Mouse (Mus musculus) gastrocnemius, postnatal 4 days (tissue): ENCODE measurements at regions not wholly inside any gene's neighbourhood (a gene's known extent, or its start where the extent isn't known, plus 50 kb on each side); places are given as distances from the start of the nearest gene placed in this dataset.

Source experiments
- DNase-seq, 2 experiments: peaks; one replicate each; pipeline ENCODE4 v3.0.0; 2021 to 2022; ENCODE audit warnings: low spot score in 2 of 2, mixed read lengths in 2 of 2

DNA sequence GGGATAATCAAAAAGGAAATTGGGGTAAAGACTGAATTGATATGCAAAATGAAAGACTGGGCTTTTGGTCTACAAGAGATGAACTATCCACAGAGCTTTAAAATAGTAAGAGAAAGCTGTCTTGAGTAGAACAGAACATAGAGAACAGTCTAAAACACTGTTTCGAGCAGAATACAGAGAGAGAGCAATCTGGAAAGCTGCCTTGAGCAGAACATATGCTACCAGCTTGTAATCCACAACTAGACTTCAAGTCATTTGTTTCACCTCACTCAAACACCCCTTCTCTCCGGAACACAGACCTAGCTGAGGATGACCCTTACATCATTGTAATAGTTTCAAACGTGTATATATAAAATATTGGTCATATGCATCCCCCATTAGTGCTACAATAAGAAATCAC, 538.7 kb downstream of the Galc start:
- DNase-seq: no peak

DNA sequence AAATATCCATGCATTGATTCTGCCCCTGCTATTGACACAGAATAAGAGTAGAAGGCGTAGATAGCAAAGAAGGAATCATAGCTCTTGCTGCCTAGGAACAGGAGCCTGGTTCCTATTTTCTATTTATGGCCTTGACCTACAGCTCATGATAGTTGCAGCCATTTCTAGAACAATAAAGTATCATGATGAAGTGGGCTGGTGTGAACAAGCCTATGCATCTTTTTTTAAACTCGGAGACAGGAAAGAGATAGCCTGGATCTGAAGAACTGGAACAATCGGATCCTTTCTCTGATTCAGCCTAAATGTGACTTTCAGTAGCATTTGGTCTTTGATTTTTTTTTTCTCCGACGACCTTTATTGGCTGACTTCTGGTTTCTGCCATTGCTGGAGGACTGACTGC, 541.4 kb downstream of the Galc start:
- DNase-seq: no peak
